Mouse (Mus musculus) monocyte, adult 5-6 weeks (primary cell): ENCODE results near the gene Catsper2. TPM values are rescaled to one million over a fixed set of nuclear protein-coding genes. Genes with fewer than 3 reads are reported as not detected.
"Not testable (repeated sequence)": the region's sequence is repeated elsewhere in the genome, so short reads cannot be mapped to it uniquely, and the experiment has no call there.

ENCODE experiments used
- ATAC-seq: fragments of 153-309, 156-312 bp; replicated peaks from 2 replicates; pipeline ENCODE4 v1.8.0; 2017; ENCODE audit warnings: mild to moderate bottlenecking; ENCODE audit not compliant: low TSS enrichment, insufficient number of reproducible peaks, severe bottlenecking, poor library complexity, low FRiP score
- total RNA-seq: library from RNA; stranded (forward); fragments of 200-1000, 200-491, 200-594 nt; gene quantifications from 3 replicates; pipeline ENCODE4 v1.2.3, GENCODE M21; 2017

The Catsper2 gene
- total RNA-seq, 1 experiment from 2014 or later, result not detected

- ATAC-seq, result no peak
These were observed 27.4 kb upstream of the Catsper2 start for GRCm38 (mm10) chr2:121440834-121441605.

DNA sequence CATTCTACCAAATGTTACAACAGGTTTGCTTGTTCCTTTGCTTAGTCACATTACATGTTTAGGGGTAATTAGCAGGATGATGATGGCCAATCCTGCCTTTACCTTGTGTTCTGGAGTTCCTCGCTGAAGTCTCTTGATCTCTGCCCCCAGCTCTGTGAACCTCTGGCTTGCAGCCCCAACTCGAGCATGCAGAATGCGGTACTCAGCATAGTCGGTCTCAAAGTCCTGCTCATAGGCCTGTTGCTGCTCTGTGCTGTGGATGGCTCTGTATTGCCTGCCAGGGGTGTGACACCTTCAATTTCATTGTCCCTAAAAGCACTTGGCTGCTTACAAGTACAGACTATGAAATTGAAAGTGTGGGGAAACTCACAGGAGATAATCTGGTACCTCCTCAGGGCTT, 26.2 kb upstream of the Catsper2 start:
- no peak for ATAC-seq

DNA sequence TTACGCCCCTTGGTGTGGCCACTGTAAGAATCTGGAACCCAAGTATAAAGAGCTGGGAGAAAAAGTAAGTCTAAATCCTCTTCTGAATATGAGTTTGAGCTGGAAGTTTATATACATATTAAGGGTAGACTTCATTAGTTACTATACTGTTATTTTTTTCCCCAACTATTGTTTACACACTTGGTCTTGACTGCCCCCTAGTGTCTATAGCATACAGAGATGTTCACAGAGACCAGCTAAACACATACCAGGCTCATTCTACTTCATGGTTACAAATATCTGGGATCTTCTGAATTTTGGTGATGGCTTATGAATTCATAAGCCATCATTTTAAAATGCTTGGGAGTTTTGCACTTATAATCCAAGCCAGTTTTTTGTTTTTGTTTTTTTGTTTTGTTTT, 21.3 kb upstream of the Catsper2 start:
- 0 out of 2 replicates have a peak, but pooled peaks have one; percentile 50 for ATAC-seq

DNA sequence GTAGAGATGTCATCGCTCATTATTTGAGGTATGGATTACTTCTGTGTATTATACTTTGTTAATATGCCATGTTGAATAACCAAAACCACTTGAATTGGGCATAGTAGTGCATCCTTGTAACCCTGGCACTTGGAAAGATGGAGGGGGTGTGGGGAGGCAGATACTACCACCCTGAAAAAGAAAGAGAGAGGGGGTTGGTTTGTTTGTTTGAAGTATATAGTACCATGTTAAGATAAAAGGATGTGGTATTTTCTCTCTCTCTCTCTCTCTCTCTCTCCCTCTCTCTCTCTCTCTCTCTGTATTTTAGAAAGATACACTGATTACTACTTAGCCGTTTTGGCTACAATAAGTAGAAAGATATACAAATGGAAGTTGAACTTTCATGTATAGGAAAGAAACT, 12.3 kb upstream of the Catsper2 start:
- no peak for ATAC-seq

DNA sequence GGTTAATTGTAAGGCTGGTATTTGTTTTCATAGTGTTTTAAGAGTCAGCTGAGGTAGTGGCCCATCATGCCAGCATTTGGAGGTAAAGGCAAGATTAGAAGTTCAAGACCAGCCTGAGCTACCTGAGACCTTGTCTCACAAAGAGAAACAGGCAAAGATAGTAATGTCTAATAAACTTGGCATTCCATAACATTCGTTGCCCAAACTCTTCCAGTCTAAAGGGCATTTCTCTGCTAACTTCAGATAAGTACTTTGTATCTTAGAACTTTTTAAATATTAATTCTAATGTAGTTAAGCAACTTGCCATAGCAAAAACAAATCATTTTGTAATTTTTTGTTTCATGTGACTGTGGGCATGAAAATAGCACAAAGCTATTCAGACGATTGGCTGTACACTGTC, 9.6 kb upstream of the Catsper2 start:
- ATAC-seq, result no peak

DNA sequence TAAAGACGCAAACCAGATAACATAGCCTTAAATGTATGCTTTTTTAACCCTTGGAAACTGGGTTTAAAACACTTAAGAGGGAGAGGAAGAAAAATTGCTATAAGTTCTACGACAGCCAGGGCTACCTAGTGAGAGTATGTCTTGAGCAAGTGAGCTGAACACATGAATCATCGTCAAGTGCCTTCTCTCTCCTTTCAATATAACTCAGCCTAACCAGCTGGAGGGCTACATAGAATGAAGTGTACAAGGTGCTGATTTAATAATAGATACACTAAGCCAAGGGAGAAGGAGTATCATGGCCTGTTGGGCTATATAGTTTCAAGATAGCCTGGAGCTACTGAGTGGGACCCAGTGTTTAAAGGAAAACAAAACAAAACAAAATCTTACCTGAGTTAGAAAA, 4.9 kb upstream of the Catsper2 start:
- no peak for ATAC-seq

DNA sequence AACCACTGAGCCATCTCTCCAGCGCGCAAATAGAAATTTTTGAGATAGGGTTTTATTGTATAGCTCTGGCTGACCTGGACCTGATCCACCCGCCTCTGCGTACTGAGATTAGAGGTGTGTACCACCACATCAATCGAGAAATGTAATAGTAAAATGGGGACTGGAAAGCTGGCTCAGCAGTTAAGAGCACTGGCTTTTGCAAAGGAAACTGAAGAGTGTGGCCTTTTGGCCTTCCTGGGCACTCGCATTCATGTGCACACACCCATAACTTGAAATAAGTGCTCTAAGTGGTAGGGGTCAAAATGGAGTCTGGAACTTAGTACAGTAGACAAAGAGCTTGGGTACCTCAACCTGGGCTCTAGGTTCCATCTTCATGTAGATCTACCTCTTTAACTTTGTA, 2.8 kb upstream of the Catsper2 start:
- ATAC-seq, result no peak

- no peak for ATAC-seq
These were observed 2.0 kb upstream of the Catsper2 start for GRCm38 (mm10) chr2:121415591-121415990.

GRCm38 (mm10) chr2:121415103-121415502, 1.5 kb upstream of the Catsper2 start:
- no peak for ATAC-seq

- ATAC-seq, result 0 out of 2 replicates have a peak, but pooled peaks have one; percentile 41
These were observed 620 bp upstream of the Catsper2 start for GRCm38 (mm10) chr2:121414139-121414685.

- 0 out of 2 replicates have a peak, but pooled peaks have one; percentile 1 for ATAC-seq
These were observed 677 bp downstream of the Catsper2 start for GRCm38 (mm10) chr2:121412843-121413386.

- peak; percentile 70; the same call in 1 of the 2 replicates for ATAC-seq
These were observed 5.4 kb downstream of the Catsper2 start for GRCm38 (mm10) chr2:121408160-121408559.

- no peak for ATAC-seq
These were observed 10.3 kb downstream of the Catsper2 start for GRCm38 (mm10) chr2:121403296-121403695.

DNA sequence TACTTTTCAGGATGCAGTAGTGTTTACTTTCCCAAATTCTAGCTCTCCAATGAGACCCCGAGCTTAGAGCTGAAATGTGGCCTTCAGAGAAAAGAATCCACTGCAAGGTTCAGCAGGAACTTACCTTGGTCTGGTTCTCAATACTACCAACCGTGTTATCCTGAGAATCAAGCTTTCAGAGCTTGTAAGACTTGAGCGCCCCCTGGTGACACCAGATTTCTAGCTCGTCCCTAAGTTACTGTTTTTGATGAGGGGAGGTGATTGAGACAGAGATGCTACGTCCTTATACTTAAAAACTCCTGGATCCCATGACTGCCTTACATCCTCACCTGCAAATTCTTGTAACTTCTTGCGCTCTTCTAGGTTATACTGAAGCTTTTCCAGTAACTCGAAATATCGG, 17.0 kb downstream of the Catsper2 start:
- ATAC-seq, result peak; percentile 53; the same call in 1 of the 2 replicates

DNA sequence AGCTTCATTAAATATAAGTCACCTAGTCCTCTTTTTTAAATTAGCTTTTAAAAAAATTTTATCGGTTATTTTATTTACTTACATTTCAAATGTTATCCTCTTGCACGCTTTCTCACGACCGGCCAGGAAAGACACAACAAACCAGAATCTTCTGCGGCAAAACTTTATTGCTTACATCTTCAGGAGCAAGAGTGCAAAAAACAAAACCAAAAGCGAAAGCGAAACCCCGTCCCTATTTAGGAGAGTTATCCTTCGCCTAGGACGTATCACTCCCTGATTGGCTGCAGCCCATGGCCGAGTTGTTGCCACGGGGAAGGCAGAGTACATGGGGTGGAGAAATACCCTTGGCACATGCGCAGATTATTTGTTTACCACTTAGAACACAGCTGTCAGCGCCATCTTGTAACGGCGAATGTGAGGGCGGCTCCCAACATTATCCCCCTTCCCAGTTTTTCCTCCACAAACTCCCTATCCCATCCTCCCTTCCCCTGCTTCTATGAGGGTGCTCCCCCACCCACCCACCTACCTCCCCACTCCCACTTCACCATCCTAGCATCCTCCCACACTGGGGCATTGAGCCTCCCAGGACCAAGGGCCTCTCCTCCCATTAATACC, 26.5 kb downstream of the Catsper2 start, which contains the start of gene Strc:
TSS of gene Strc (minus strand) at position 208 of the 615 bp plus-strand sequence.
- not testable (repeated sequence) for ATAC-seq

DNA sequence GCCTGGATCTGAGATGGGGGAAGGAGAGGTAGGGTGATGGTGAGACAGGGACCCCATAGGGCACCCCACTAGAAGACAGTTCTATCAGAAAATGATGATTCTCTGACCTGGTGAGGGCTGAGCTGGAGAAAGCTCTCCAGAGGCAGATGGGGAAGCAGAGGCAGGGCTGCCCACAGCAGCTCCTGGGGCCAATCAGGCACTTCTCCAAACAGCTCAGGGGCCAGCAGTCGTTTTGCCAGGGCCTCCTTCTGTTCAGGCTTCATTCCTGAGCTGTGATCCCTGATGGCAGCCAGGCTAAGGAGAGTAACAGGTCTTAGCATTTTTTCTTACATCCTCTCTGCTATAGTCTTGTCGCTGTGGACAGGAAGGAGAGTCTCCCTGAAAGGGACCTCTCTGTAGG, 38.8 kb downstream of the Catsper2 start:
- ATAC-seq, result no peak

- no peak for ATAC-seq
These were observed 41.3 kb downstream of the Catsper2 start for GRCm38 (mm10) chr2:121372266-121372665.

GRCm38 (mm10) chr2:121370921-121371320, 42.7 kb downstream of the Catsper2 start:
- no peak for ATAC-seq

GRCm38 (mm10) chr2:121368831-121369230, 44.8 kb downstream of the Catsper2 start:
- ATAC-seq, result no peak
